Mouse (Mus musculus): ENCODE data around the gene Myo1e.

GRCm38 (mm10) chr9:70244115-70244514 is 37.0 kb downstream of the Myo1e start:
- TF ChIP-seq CTCF (IDR thresholded peaks at IDR 0.05; ENCODE audit: control insufficient read depth, insufficient read depth, low read length) (no peak), POLR2A (IDR thresholded peaks at IDR 0.05; ENCODE audit: borderline replicate concordance, control insufficient read depth, low read depth, low read length) (no peak)
